Mouse (Mus musculus) E14TG2a.4 (cell line): ENCODE results near the gene Stat5b.

Experiments
- CTCF ChIP-seq: conservative IDR thresholded peaks from 2 replicates; pipeline ENCODE4 v1.5.1; 2014; ENCODE audit warnings: low read length
- POU5F1 ChIP-seq: IDR thresholded peaks from 2 replicates; pipeline ENCODE4 v1.6.1; 2014; ENCODE audit warnings: low read length, borderline replicate concordance

- TF ChIP-seq CTCF: no peak
- TF ChIP-seq POU5F1: no peak
Measured at GRCm38 (mm10) chr11:100810516-100810915, 40.0 kb downstream of the Stat5b start.
